Mouse (Mus musculus) heart, embryonic 14.5 days (tissue): Measurements from ENCODE around the gene 1700018B08Rik. TPM values are rescaled to one million over a fixed set of nuclear protein-coding genes. Genes with fewer than 3 reads are reported as not detected.

Experiments
- ATAC-seq: fragments of 200-750 bp; cut with Nextera tagmentation; 2 replicates; pipeline ENCODE4 v1.8.0; 2017; ENCODE audit warnings: low read depth, moderate TSS enrichment; ENCODE audit not compliant: insufficient number of reproducible peaks, insufficient read depth, low FRiP score
- H3K27ac ChIP-seq, 2 experiments: fragments of 200-500 bp in 1 of 2; fragments of 300-500 bp in 1 of 2; sonication (generic) in 1 of 2; replicated peaks in 1 of 2; 2 replicates each; pipeline ENCODE4 v1.5.1; 2012 to 2014; ENCODE audit warnings: low read depth in 2 of 2, low read length in 2 of 2, control low read depth in 1 of 2, mild to moderate bottlenecking in 1 of 2, mixed read lengths in 1 of 2; ENCODE audit not compliant: control insufficient read depth in 1 of 2, insufficient read depth in 1 of 2
- H3K27me3 ChIP-seq: fragments of 300-500 bp; sonication (generic); 2 replicates; pipeline ENCODE4 v1.6.1; 2014; ENCODE audit warnings: mild to moderate bottlenecking, low read length, control low read depth; ENCODE audit not compliant: control insufficient read depth, insufficient read depth
- H3K36me3 ChIP-seq: fragments of 300-500 bp; sonication (generic); 2 replicates; pipeline ENCODE4 v1.6.1; 2014; ENCODE audit warnings: mild to moderate bottlenecking, control low read depth, low read length, mixed read lengths; ENCODE audit not compliant: control insufficient read depth, insufficient read depth
- H3K4me1 ChIP-seq, 2 experiments: fragments of 200-500 bp in 1 of 2; fragments of 300-500 bp in 1 of 2; sonication (generic) in 1 of 2; 2 replicates each; pipeline ENCODE4 v1.6.1; 2012 to 2014; ENCODE audit warnings: low read length in 2 of 2, control low read depth in 1 of 2, mixed read lengths in 1 of 2; ENCODE audit not compliant: control insufficient read depth in 2 of 2, insufficient read depth in 2 of 2
- H3K4me2 ChIP-seq: fragments of 300-500 bp; sonication (generic); 2 replicates; pipeline ENCODE4 v1.6.1; 2014; ENCODE audit warnings: mild to moderate bottlenecking, low read length
- H3K4me3 ChIP-seq, 2 experiments: fragments of 200-500 bp in 1 of 2; fragments of 300-500 bp in 1 of 2; sonication (generic) in 1 of 2; 2 replicates each; pipeline ENCODE4 v1.5.1; 2012 to 2014; ENCODE audit warnings: low read length in 2 of 2, mild to moderate bottlenecking in 2 of 2, control low read depth in 1 of 2, low read depth in 1 of 2, moderate library complexity in 1 of 2; ENCODE audit not compliant: control insufficient read depth in 1 of 2, insufficient read depth in 1 of 2
- H3K9ac ChIP-seq: fragments of 300-500 bp; sonication (generic); 2 replicates; pipeline ENCODE4 v1.6.1; 2014; ENCODE audit warnings: mild to moderate bottlenecking, low read length
- H3K9me3 ChIP-seq: fragments of 300-500 bp; sonication (generic); 2 replicates; pipeline ENCODE4 v1.6.1; 2016; ENCODE audit warnings: low read length, control low read depth; ENCODE audit not compliant: control insufficient read depth
- WGBS: fragments of 180-500 bp; shearing (Covaris S2); extraction: QIAGEN DNeasy Blood & Tissue Kit; methylation state at CpG from one replicate; pipeline ENCODE4 v1.1.7; 2014; 5-methylcytosine and 5-hydroxymethylcytosine counted together
- polyA plus RNA-seq: library from polyadenylated mRNA; unstranded; fragments of >200 nt; fragmentation: Nextera tagmentation; extraction: Ambion mirVana; gene quantifications from 2 replicates; pipeline ENCODE4 v1.2.1, GENCODE M21; 2014

1700018B08Rik gene
- polyA plus RNA-seq, result not detected in 2 replicates

GRCm38 (mm10) chr8:121544276-121544785 is at the start of gene 1700018B08Rik:
Gene 1700018B08Rik, minus strand, starts transcription at chr8:121544320.
- no peak within 1 kb of the TSS for H3K9ac ChIP-seq
- WGBS, result 66% methylated on average over 12 of the region's 12 CpGs
- 0 out of 4 replicates have a peak, but pooled peaks cover 0 to 2% of the 10 kb centered on the region in 2 experiments for H3K4me1 ChIP-seq

GRCm38 (mm10) chr8:121593293-121593692 is 49.2 kb upstream of the 1700018B08Rik start:
- H3K4me2 ChIP-seq, result no peak overlapping the region
- no peak overlapping the region for H3K9ac ChIP-seq
- WGBS, result 92% methylated on average over 5 of the region's 5 CpGs
- peak overlapping the region in 1 of 2 experiments; percentile 47; a peak in 2 of 4 replicates for H3K27ac ChIP-seq
- no peak overlapping the region for H3K4me3 ChIP-seq
- H3K4me1 ChIP-seq, result peaks cover 10 to 15% of the 10 kb centered on the region in 2 experiments
- H3K27me3 ChIP-seq, result no peaks in the 10 kb centered on the region
- ATAC-seq, result no peak
- H3K9me3 ChIP-seq, result no peaks in the 10 kb centered on the region
- H3K36me3 ChIP-seq, result peaks cover 49% of the 10 kb centered on the region

More at GRCm38 (mm10) chr8:121544276-121544785, at the start of gene 1700018B08Rik:
- ATAC-seq, result no peak
- H3K9me3 ChIP-seq, result no peaks in the 10 kb centered on the region
- peaks cover 23% of the 10 kb centered on the region; the same call in 1 of the 2 replicates for H3K27me3 ChIP-seq
- H3K4me2 ChIP-seq, result no peak within 1 kb of the TSS
- H3K36me3 ChIP-seq, result no peaks in the 10 kb centered on the region
- no peak within 1 kb of the TSS for H3K4me3 ChIP-seq
- no peak within 1 kb of the TSS for H3K27ac ChIP-seq

- peak overlapping the region in 1 of 2 experiments; percentile 76; a peak in 3 of 4 replicates for H3K27ac ChIP-seq
- WGBS, result 14% methylated on average over 20 of the region's 20 CpGs
- peak overlapping the region; percentile 92 for H3K9ac ChIP-seq
- peaks cover 32% of the 10 kb centered on the region for H3K36me3 ChIP-seq
- no peaks in the 10 kb centered on the region for H3K27me3 ChIP-seq
- peaks cover 10 to 15% of the 10 kb centered on the region in 2 experiments for H3K4me1 ChIP-seq
- H3K4me2 ChIP-seq, result peak overlapping the region; percentile 91
- no peaks in the 10 kb centered on the region for H3K9me3 ChIP-seq
- 0 out of 2 replicates have a peak, but pooled peaks have one; percentile 17 for ATAC-seq
- peak overlapping the region; percentile 70 to 79 for H3K4me3 ChIP-seq
These were observed 47.3 kb upstream of the 1700018B08Rik start for GRCm38 (mm10) chr8:121591178-121592066.

- Histone ChIP-seq H3K27ac (peak within 1 kb of the TSS in 1 of 2 experiments; percentile 76; a peak in 3 of 4 replicates), H3K9ac (peak within 1 kb of the TSS; percentile 92), H3K9me3 (no peaks in the 10 kb centered on the region), H3K4me2 (peak within 1 kb of the TSS; percentile 91), H3K4me3 (peak within 1 kb of the TSS; percentile 70 to 79), H3K36me3 (peaks cover 23% of the 10 kb centered on the region), H3K4me1 (peaks cover 10 to 15% of the 10 kb centered on the region in 2 experiments), H3K27me3 (no peaks in the 10 kb centered on the region)
- under 1% methylated on average over 94 of the region's 94 CpGs for WGBS
- peak; percentile 83 for ATAC-seq
These were observed 46.4 kb upstream of the 1700018B08Rik start, which contains the start of gene Map1lc3b for GRCm38 (mm10) chr8:121590203-121591177. Gene Map1lc3b, plus strand, starts transcription at chr8:121590361.

- H3K27me3 ChIP-seq, result no peaks in the 10 kb centered on the region
- no peak overlapping the region for H3K27ac ChIP-seq
- H3K9me3 ChIP-seq, result no peaks in the 10 kb centered on the region
- no peak for ATAC-seq
- H3K36me3 ChIP-seq, result peaks cover 11% of the 10 kb centered on the region
- H3K4me1 ChIP-seq, result peaks cover 11 to 15% of the 10 kb centered on the region in 2 experiments
- WGBS, result 27% methylated on average over 2 of the region's 2 CpGs
- H3K4me2 ChIP-seq, result no peak overlapping the region
- H3K4me3 ChIP-seq, result no peak overlapping the region
- no peak overlapping the region for H3K9ac ChIP-seq
These were observed 45.1 kb upstream of the 1700018B08Rik start for GRCm38 (mm10) chr8:121589205-121589726.

GRCm38 (mm10) chr8:121588750-121589149 is 44.6 kb upstream of the 1700018B08Rik start:
- no peak for ATAC-seq
- H3K9ac ChIP-seq, result no peak overlapping the region
- H3K27ac ChIP-seq, result no peak overlapping the region

More at GRCm38 (mm10) chr8:121588750-121589149, 44.6 kb upstream of the 1700018B08Rik start:
- no peak overlapping the region for H3K4me3 ChIP-seq
- peaks cover 6% of the 10 kb centered on the region for H3K36me3 ChIP-seq
- no peak overlapping the region for H3K4me2 ChIP-seq
- peaks cover 11 to 15% of the 10 kb centered on the region in 2 experiments for H3K4me1 ChIP-seq
- WGBS, result 70% methylated on average over 4 of the region's 4 CpGs
- no peaks in the 10 kb centered on the region for H3K27me3 ChIP-seq
- H3K9me3 ChIP-seq, result no peaks in the 10 kb centered on the region
